Mouse (Mus musculus) bone marrow macrophage, adult 2 months (primary cell): ENCODE data around the gene Tmem243. TPM values are rescaled to one million over a fixed set of nuclear protein-coding genes. Genes with fewer than 3 reads are reported as not detected.

Experiments used
- H3K27ac ChIP-seq: 2 replicates; pipeline ENCODE4 v1.5.1; 2012; ENCODE audit warnings: low read depth, low read length; ENCODE audit not compliant: insufficient read depth
- H3K4me1 ChIP-seq: 2 replicates; pipeline ENCODE4 v1.6.1; 2012; ENCODE audit warnings: low read length; ENCODE audit not compliant: control insufficient read depth, insufficient read depth
- H3K4me3 ChIP-seq: 2 replicates; pipeline ENCODE4 v1.5.1; 2012; ENCODE audit warnings: mild to moderate bottlenecking, low read length, moderate library complexity; ENCODE audit not compliant: insufficient read depth
- CTCF ChIP-seq: IDR thresholded peaks from 2 replicates; pipeline ENCODE4 v1.5.1; 2012; ENCODE audit warnings: low read depth, mild to moderate bottlenecking, low read length, moderate library complexity
- POLR2A ChIP-seq: IDR thresholded peaks from 2 replicates; pipeline ENCODE4 v1.6.1; 2012; ENCODE audit warnings: mild to moderate bottlenecking, low read depth, low read length, borderline replicate concordance
- polyA plus RNA-seq: library from polyadenylated mRNA; stranded (reverse); fragments of >200 nt; gene quantifications from 2 replicates; pipeline ENCODE4 v1.2.4, GENCODE M21; 2012; ENCODE audit not compliant: missing spikeins, insufficient read depth, insufficient read length

The Tmem243 gene
- polyA plus RNA-seq, 1 experiment, result 99.2 TPM

DNA sequence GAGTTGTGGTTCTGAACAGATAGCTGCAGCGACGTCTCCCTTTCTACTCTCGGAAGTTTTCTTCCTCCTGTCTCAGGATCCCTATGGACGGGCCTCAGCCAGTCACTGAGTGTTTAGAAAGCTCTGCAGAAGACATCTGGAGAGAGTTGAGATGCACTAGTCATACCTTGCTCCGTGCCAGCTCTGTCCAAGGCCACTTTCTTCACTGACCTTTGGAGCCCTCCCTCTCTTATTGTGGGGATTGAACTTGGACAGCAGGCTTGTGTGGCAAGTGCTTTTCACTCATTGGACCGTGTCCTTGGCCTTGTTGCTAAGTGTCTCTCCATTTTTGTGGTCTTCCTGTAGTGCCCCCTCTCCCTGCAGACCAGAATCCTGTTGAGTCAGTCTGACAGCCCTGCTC is 6.3 kb downstream of the Tmem243 start:
- Histone ChIP-seq H3K4me3 (peak overlapping the region; percentile 23; the same call in 1 of the 2 replicates), H3K4me1 (peaks cover 67% of the 10 kb centered on the region), H3K27ac (peak overlapping the region; percentile 55)
- TF ChIP-seq CTCF (no peak), POLR2A (no peak)

DNA sequence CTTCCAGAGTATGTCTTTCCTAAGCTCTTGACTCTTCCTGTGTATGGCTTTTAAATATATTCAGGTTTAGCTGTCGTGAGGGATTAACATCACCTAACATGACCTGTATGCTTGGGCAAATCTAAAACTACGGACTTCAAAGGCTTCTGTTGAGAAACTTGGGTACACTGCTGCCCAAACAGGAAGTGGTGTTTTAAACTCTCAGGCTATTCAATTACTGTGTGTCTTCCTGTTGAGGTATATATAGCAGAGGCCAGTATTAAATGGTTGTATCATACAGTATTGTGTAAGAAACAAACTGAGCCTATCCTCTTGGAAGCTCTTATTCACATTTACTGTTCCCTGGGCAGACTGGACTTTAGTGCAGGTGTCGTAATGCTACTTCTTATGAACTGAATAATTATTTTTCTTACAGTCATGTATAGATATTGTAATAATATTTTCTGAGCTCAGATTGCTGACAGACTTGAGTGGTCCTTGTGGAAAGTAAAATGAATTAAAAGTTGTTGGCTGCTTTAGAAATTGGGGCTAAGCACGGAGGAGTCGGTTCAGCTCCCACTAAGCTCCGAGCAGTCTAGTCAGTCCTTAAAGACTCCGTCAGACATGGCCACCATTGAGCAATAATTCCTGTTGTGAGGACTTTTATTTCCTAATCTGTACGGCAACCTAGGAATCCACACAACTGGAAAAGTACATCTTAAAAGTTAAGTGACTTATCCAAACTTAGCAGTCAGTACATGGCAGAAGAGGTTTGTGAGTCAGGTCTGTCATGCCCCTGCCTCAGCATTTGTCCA is 7.0 kb downstream of the Tmem243 start:
- peaks cover 63% of the 10 kb centered on the region for H3K4me1 ChIP-seq
- peak overlapping the region; percentile 64 for H3K27ac ChIP-seq
- TF ChIP-seq POLR2A (no peak), CTCF (no peak)
- peak overlapping the region; percentile 23 for H3K4me3 ChIP-seq

DNA sequence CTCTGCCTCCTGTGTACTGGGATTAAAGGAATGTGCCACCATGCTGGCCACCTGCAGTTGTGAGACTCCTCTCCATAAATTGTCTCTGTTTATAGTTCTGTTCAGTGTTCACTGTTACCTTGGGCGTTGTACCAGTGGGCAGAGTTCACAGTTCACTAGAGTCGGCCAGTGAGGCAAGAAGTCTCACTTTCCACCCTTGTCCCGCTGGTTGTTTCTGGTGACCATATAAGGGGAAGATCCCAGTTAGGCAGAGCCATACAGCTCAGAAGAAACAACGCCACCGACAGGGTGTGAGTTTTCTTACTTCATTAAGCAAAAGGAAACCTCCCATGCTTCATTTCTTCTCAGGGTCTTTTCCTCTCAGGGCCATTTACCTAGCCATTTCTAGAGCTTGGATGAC is 8.0 kb downstream of the Tmem243 start:
- Histone ChIP-seq H3K4me3 (no peak overlapping the region), H3K27ac (0 out of 2 replicates have a peak overlapping the region, but pooled peaks have one; percentile 4), H3K4me1 (peaks cover 56% of the 10 kb centered on the region)
- TF ChIP-seq POLR2A (no peak), CTCF (no peak)

DNA sequence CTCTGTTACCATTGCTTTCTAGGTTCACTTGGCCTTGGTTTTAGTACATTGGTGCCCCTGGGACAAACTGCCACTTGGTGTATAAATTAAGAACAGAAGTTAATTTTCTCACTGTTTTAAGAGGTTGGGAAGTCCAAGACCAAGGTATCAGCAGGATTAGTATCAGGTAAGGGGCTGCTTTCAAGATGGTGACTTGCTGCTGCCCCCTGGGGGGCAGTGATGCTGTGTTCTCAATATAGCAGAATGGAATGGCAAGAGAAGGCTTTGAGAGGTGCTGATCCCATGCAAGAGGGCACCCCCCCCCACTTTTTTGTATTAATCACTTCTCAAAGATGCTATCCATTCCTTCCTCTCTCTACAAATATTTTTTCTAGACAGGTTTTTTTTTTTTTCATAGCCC is 9.1 kb downstream of the Tmem243 start:
- no peak for TF ChIP-seq POLR2A
- no peak for TF ChIP-seq CTCF
- peaks cover 47% of the 10 kb centered on the region for H3K4me1 ChIP-seq
- no peak overlapping the region for H3K27ac ChIP-seq
- H3K4me3 ChIP-seq, result no peak overlapping the region

DNA sequence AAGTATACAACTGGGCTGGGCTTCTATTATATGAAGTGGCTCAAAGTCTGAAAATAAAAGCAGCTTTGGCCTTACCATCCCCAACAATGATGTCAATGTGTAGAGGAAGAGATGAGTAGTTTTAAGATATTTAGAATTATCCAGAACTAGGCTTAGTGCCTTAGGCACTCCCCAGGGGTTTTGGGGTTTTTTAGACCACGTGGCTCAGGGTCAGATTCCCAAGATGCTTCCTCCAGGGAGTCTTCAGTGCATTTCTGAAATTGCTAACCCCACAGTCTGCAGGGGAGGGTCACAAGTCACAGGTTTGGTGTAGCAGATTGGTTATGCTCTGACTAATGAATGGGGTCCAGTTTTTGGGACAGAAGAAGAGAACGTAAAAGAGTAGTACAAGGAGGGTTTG is 10.8 kb downstream of the Tmem243 start:
- no peak overlapping the region for H3K4me3 ChIP-seq
- no peak for TF ChIP-seq CTCF
- TF ChIP-seq POLR2A, result no peak
- H3K4me1 ChIP-seq, result peaks cover 32% of the 10 kb centered on the region
- no peak overlapping the region for H3K27ac ChIP-seq

DNA sequence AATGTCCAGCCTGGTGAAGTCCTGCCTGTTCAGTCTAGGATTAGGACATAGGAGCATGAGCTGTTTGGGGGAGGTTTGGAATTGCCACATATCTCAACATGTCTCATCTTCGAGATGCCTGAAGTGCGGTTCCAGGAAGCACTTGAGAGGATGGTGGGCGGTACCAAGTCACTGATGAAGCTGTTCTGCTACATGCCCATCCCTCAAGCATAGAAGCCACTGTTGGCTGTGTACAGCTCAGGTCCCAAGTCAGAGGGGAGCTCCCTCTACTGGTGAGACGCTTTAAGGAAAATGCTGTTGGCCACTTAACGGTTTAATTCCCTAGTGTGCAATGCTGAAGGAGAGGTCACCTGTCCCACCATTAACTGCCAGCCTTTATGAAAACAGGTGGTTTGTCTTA is 11.3 kb downstream of the Tmem243 start:
- Histone ChIP-seq H3K4me1 (peaks cover 28% of the 10 kb centered on the region), H3K27ac (no peak overlapping the region), H3K4me3 (no peak overlapping the region)
- TF ChIP-seq POLR2A (no peak), CTCF (peak; percentile 63; the same call in 1 of the 2 replicates)

DNA sequence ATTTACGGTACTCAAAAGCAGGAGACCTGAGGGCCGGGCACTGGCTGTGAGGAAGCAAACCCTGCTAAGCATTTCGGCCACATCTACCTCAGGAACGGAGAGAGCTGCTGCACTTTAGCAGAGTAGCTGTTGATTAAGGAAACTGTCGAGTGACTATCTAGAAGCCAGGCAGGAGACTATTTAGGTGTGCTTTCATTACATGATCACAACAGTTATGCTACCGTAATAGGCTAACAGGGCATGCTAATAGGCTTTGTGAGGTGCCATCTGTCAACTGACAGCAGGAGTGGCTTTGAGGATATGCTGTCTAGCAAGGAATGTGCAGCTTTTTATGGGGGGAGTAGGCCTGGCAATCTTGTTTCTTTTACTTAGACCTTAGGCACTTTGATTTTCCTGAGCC is 13.7 kb downstream of the Tmem243 start:
- Histone ChIP-seq H3K4me3 (no peak overlapping the region), H3K4me1 (peaks cover 11% of the 10 kb centered on the region), H3K27ac (no peak overlapping the region)
- TF ChIP-seq CTCF, result no peak
- TF ChIP-seq POLR2A, result no peak

DNA sequence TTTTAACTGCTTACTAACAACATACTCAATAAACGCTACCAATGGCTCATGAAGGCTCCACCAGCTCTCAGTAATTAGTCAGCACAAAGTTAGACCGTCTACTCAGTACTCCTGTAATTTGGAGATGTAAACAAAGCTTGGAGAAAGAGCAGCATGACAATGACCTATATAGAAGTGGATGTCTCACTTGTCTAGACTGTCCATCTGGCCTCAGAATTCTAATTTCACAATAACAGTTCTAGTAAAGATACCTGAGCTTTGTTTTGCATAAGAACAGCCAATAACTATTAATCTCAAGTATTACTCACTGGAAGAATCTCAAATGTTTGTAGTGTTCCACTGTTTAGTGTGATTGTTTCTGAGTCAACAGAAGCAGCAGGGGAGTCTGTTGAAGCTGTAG is 23.7 kb downstream of the Tmem243 start:
- Histone ChIP-seq H3K4me1 (no peaks in the 10 kb centered on the region), H3K27ac (no peak overlapping the region), H3K4me3 (no peak overlapping the region)
- TF ChIP-seq POLR2A, result no peak
- TF ChIP-seq CTCF, result no peak

DNA sequence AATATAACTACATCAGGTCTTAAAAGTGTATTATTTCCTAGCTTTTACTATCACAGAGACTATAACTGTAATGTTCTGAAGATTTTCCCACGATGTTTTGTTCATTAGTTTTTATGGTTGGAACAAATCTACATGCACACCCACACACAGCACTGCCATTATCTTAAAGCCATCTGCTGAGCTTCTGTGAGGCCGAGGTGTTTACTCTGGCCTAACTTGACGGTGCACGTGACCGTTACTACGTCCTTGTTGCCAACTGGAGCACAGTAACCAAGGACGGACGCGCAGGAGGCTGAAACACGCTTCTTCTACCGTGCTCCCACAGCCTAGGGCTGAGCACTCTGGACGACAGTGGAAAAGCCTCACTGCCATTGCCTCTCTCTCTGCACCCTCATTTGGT is 28.1 kb downstream of the Tmem243 start:
- TF ChIP-seq POLR2A (no peak), CTCF (no peak)

DNA sequence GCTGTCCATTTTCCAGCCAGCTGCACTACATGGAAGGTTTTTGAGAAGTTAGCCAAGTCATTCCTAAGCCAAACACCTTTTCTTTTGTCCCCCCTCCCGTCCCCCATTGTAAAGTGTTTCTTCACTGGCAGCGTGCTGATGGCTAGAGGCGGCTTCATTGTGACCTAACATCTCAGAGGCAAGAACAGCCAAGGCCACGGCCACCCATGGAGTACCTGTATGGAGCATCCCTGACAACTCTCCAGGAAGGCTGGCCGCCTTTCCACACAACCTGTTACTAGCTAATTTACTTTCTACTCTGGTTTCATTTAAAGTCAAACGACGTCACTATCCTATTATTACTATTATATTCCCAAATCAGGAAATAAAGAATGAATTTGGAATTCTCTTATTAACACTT is 31.3 kb downstream of the Tmem243 start:
- H3K4me1 ChIP-seq, result no peaks in the 10 kb centered on the region
- TF ChIP-seq POLR2A, result no peak
- H3K4me3 ChIP-seq, result no peak overlapping the region
- no peak overlapping the region for H3K27ac ChIP-seq

More for the DNA sequence above, 28.1 kb downstream of the Tmem243 start:
- no peaks in the 10 kb centered on the region for H3K4me1 ChIP-seq
- H3K4me3 ChIP-seq, result no peak overlapping the region
- H3K27ac ChIP-seq, result no peak overlapping the region
